Mouse (Mus musculus) heart, postnatal 36 days (tissue): ENCODE data around the gene Hspa14. TPM values are rescaled to one million over a fixed set of nuclear protein-coding genes. Genes with fewer than 3 reads are reported as not detected.

Experiments used
- DNase-seq, 2 experiments: peaks; one replicate each; pipeline ENCODE4 v3.0.0; 2021 to 2022
- intact Hi-C: fragments of 180-260 bp; cut with DNase I; formaldehyde crosslinking; loops from one replicate; pipeline ENCODE4 v1.15.1; 2025
- total RNA-seq, 2 experiments: library from RNA; stranded (reverse); gene quantifications; 2 replicates each; pipeline ENCODE4 v1.2.3; 2021

The Hspa14 gene
- total RNA-seq = 10 to 100 TPM; 22.9 to 24.8 TPM

GRCm38 (mm10) chr2:3512552-3513454 lies at the start of gene Hspa14, which contains the start of the genes Gm45902 and Cdnf:
Gene Hspa14 (minus strand): TSS chr2:3512814.
Gene Gm45902 (minus strand): TSS chr2:3512790.
Gene Cdnf (plus strand): TSS chr2:3513030.
- peak; percentile 92 to 95 for DNase-seq
- intact Hi-C loops = loop anchor here (1.0 to 5.0 kb wide), 3 partner anchors 37 to 181 kb away; partner anchors contain the start of genes Dclre1c, Meig1 and Rpp38

GRCm38 (mm10) chr2:3546588-3546987 lies 34.0 kb upstream of the Hspa14 start:
- DNase-seq = peak; percentile 46 to 59
- intact Hi-C loops = loop anchor here (1.0 to 10.0 kb wide), 3 partner anchors 223 to 948 kb away; no protein-coding TSS in a partner anchor

- DNase-seq = no peak
- intact Hi-C loops = loop anchor here (1.0 to 10.0 kb wide), 3 partner anchors 223 to 949 kb away; no protein-coding TSS in a partner anchor
Observed at GRCm38 (mm10) chr2:3546055-3546454, 33.4 kb upstream of the Hspa14 start.

DNA sequence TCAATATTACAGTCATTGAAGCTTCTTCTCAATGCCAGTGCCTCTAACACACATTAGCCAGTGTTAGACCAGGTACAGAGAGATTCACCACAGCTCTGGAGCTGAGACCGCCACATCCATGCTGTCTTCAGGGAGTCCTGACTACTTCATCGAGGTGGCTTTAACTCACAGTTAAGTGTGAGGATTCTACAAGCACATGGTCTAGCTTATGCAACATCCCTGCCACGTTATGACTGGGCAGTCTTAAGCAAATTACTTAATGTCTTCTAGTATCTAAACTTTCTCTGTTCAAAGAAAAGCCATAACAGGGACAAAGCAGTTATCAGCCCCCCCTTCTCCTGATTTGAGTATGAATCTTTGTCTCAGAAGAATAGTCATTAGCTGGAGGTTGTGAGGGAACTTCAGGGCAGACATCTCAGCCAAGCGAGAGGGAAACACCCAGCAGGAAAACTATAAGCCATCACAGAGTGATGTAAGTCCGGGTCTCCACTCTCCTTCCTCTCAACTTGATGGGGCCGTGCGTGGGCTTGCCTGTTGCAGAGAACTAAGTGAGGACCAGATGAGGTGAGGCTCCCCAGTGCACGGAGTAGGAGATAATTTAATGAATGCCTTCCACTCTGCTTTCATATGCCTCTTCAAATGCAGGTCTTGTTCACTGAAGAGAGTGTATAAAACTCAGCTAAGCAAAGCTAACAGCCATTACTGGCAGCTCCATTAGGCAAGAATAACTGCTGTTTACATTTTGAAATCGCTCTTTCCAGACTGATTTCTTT lies 28.9 kb upstream of the Hspa14 start:
- intact Hi-C loops = loop anchor here (5.0 to 10.0 kb wide), 2 partner anchors 194 to 953 kb away; no protein-coding TSS in a partner anchor
- no peak for DNase-seq

DNA sequence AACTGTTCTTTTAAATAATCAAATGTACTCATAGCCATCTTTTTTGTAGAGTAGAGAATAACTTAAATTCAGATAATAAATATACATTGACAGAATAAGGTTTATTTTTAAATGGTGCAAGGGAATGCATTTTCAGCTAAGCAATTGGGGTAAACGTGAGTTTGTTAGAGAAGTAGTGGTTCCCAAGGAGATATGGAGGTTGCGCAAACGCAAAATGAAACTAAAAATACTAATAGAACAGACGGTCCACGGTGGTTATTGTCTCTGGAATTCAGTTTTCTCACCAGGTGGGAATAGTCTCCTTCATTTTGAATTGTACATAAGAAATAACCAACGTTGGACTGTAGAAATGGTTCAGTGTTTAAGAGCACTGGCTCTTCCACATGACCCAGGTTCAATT lies 13.7 kb upstream of the Hspa14 start:
- intact Hi-C loops = no loop called here
- no peak for DNase-seq

- no peak for DNase-seq
- intact Hi-C loops = no loop called here
Observed at GRCm38 (mm10) chr2:3522558-3522957, 9.9 kb upstream of the Hspa14 start.

- DNase-seq = no peak
- intact Hi-C loops = loop anchor here (1.0 to 5.0 kb wide), 3 partner anchors 36 to 180 kb away; partner anchors contain the start of genes Dclre1c, Meig1 and Rpp38
Observed at GRCm38 (mm10) chr2:3512076-3512475, 538 bp downstream of the Hspa14 start.

DNA sequence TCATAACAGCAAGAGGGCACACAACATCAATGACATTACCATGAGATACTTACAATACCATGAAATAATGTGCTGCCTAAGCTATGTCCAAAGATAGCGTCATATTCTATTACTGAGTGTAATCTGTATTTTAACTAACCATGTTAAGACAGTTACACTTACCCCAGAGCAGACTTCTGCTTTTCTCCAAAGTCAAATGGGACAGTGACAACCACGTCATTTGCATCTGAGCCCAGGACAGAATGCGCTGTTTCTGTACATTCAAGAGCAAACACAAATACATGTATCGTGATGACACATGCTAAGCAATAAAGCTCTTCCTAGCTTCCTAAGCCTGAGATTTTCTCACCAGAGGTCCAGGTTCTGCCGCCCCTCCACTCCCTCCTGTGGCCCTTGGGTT lies 11.7 kb downstream of the Hspa14 start:
- intact Hi-C loops = no loop called here
- DNase-seq = no peak

- DNase-seq = no peak
- intact Hi-C loops = no loop called here
Observed at GRCm38 (mm10) chr2:3499543-3499942, 13.1 kb downstream of the Hspa14 start.

DNA sequence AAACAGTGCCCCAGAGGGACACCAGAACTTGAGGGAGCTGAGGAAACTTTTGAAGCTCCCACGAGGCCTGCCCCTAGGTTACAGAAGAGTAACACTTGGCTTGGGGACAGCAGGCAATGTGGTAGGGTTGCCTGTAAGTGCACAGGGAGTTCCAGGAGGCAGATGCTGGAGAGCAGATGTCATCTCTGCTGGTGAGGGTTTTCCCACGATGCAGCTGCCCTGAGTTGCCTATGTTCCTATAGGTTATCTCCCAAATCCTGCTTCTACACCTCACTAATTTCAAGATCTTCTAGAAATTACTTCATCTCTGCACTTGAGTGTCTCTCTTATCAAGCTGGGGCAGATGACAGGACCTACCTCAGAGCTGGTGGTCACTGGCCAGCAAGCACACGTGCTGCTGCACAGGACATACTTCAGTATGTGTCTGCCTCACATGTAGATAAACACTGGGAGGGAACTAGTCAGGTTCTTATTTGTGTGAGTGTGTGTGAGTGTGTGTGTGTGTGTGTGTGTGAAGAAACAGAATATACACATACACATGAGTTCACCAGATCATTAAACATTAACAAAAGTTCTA lies 18.7 kb downstream of the Hspa14 start:
- no peak for DNase-seq
- intact Hi-C loops = no loop called here

- intact Hi-C loops = no loop called here
Observed at GRCm38 (mm10) chr2:3489816-3490215, 22.8 kb downstream of the Hspa14 start.

GRCm38 (mm10) chr2:3480239-3480638 lies 32.4 kb downstream of the Hspa14 start:
- no peak for DNase-seq
- intact Hi-C loops = no loop called here

More at GRCm38 (mm10) chr2:3489816-3490215, 22.8 kb downstream of the Hspa14 start:
- no peak for DNase-seq

DNA sequence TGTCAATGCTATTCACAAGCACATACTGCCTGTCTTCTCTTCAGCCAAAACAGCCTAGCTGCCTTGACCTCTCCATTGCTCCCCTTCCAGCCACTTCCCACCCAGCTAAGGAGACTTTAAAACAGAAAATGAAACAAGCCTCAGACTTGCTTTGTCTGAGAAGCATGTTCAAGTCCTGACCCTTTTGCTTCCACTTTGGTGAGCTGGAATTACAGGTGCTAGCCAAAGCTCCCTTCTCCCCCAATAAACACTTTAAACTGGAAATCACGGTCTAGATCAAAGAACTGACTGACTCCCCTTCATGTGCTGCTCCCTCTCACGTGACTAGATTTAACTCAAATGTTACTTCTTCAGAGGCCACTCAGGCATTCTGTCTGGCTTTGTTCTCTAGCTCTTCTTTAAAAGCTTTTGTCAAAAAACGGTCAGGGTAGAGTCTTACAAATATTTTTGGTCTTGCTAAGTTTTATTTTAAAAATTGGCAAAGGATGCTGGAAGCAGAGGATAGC lies 36.8 kb downstream of the Hspa14 start:
- intact Hi-C loops = loop anchor here (1.0 to 5.0 kb wide), 3 partner anchors 37 to 148 kb away; partner anchors contain the start of genes Dclre1c, Gm45902 and Hspa14
- no peak for DNase-seq

- DNase-seq = peak; percentile 97 to 98
- intact Hi-C loops = loop anchor here (2.0 to 5.0 kb wide), 2 partner anchors 50 to 148 kb away; partner anchors contain the start of gene Dclre1c
Observed at GRCm38 (mm10) chr2:3474861-3475283, 37.7 kb downstream of the Hspa14 start, which contains the start of gene Suv39h2. Gene Suv39h2 (minus strand): TSS chr2:3475031.

GRCm38 (mm10) chr2:3474361-3474805 lies 38.2 kb downstream of the Hspa14 start:
- intact Hi-C loops = loop anchor here (2.0 kb wide), 1 partner anchor 50 kb away; the partner anchor contains the start of gene Dclre1c

DNA sequence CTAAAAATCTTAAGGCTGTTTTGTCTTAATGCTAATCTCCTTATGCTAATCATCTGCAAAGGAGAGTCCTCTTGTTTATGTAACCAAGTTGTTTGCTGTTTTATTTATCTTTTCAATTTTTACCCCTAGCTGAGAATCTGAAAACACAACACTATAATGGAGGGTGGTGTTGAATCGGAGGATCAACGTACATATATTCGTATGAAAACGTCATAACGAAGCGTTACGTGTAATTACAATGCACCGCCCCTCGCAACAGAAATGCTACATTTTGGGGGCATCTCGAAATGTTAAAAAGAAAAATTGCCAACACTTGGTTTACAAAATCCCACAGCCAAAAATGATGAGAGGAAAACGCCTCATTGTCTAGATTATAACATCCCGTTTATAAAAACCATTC lies 38.7 kb downstream of the Hspa14 start:
- no peak for DNase-seq
- intact Hi-C loops = loop anchor here (2.0 kb wide), 1 partner anchor 49 kb away; the partner anchor contains the start of gene Dclre1c

More at GRCm38 (mm10) chr2:3474361-3474805, 38.2 kb downstream of the Hspa14 start:
- DNase-seq = peak; percentile 48 to 51

- DNase-seq = no peak
- intact Hi-C loops = no loop called here
Observed at GRCm38 (mm10) chr2:3456590-3456989, 56.0 kb downstream of the Hspa14 start.

DNA sequence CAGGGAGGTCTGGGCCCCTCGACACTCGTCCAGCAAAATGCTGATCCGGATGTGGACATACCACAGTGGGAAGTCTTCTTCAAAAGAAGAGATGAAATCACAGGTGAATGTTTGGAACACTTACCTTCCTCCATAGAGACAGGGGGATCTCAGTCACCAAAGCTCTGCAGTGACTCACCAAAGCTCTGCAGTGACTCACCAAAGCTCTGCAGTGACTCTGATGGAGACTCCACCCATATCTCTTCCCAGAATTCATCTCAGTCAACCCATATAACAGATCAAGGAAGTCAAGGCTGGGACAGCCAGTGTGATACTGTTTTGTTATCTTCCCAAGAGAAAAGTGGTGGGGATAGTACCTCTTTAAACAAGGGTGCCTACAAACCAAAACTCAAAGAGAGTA lies 59.5 kb downstream of the Hspa14 start:
- intact Hi-C loops = no loop called here
- DNase-seq = no peak

DNA sequence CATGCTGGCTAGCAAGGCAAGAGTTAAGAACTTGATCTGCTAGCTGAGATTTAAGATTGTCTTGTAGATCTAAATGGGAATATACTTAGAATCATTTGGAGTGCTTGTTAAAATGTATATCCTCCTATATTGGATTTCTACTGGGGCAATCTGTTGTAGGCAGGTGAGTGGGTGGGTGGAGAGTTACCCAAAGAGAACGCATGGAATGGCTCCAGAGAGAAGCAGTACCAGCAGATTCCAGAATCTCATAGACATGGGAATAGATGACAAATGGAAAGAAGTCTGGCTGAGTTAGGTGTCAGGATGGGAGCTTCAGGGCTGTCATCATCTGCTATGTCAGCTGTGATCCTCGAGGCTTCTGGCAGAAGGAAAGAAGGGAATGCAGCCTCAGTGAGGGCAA lies 63.2 kb downstream of the Hspa14 start:
- intact Hi-C loops = no loop called here
- no peak for DNase-seq

DNA sequence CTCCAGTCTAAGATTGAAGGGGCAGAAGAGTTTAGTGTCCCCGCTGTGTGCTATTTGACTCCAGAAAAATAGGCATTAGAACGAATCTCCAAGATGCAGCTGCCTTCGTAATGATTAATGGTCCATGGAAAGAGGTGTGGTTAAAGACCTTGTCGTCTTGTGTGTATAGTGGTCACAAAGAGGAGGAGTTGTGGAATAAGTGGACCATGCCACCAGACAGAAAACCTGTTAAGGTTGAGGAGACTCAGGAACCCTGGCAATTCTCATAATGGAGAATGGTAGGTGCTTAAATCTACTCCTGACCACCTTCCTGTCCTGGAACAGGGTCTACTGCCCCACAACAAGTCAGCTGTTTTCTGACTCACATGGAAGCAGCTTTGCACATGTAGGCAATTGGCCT lies 66.6 kb downstream of the Hspa14 start:
- intact Hi-C loops = no loop called here
- no peak for DNase-seq
